Mouse (Mus musculus): ENCODE measurements at regions not wholly inside any gene's neighbourhood (a gene's known extent, or its start where the extent isn't known, plus 50 kb on each side); places are given as distances from the start of the nearest gene placed in this dataset.

DNA sequence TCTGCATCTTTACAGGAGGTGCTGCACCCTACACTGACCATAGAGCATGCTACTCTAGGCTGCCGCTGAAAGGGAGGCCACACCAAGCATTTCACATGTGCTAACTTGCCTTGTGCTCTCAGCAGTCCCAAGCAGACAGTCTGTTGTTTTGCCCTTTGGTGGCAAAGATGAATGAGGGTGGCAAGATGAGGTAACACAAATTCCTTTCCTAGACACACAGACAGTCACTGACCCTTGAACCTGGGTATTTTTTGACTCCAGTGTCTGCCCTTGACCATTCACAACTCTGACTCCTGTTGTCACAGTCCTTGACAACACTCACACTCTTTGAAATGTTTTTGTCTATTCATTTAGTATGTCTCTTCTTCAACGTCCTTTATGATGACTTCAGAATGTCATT is 218.9 kb upstream of the Adgrl2 start:
- H3K4me3 ChIP-seq: no peak overlapping the region
- H3K9me3 ChIP-seq: no peaks in the 10 kb centered on the region
- no peak for DNase-seq (ENCODE audit: low spot score)
- WGBS: 90% methylated on average over 2 of the region's 2 CpGs
- no peak overlapping the region for H3K27ac ChIP-seq (replicated peaks)
- peaks cover 8% of the 10 kb centered on the region for H3K4me1 ChIP-seq
- H3K36me3 ChIP-seq (replicated peaks): no peaks in the 10 kb centered on the region
- H3K27me3 ChIP-seq (replicated peaks; ENCODE audit: low read depth, poor library complexity, severe bottlenecking): no peaks in the 10 kb centered on the region

DNA sequence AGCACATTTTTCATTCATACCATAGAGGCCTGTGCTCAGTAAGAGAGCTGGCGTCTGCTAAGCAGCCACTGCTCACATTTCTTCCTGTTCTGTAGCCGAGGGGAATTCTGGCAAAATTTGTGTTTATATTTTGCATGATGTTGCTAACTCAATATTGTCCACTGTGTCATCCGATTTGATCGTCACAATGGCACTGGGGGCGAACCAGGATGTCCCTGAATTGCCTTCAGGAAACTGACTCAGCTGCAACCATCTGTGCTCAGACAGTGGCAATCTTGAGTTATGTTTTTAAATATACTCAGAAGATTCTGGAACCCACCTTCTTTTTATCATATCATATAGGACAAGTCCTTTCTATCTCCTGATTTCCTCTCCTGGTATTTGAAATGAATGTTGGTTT is 213.1 kb upstream of the Adgrl2 start:
- Histone ChIP-seq H3K27me3 (replicated peaks; ENCODE audit: low read depth, poor library complexity, severe bottlenecking) (no peaks in the 10 kb centered on the region), H3K4me3 (no peak overlapping the region), H3K9me3 (no peaks in the 10 kb centered on the region), H3K4me1 (peaks cover 31% of the 10 kb centered on the region), H3K27ac (replicated peaks) (peak overlapping the region; percentile 48; the same call in 1 of the 2 replicates), H3K36me3 (replicated peaks) (no peaks in the 10 kb centered on the region)
- WGBS: 75% methylated on average over 5 of the region's 5 CpGs
- DNase-seq (ENCODE audit: low spot score): no peak

DNA sequence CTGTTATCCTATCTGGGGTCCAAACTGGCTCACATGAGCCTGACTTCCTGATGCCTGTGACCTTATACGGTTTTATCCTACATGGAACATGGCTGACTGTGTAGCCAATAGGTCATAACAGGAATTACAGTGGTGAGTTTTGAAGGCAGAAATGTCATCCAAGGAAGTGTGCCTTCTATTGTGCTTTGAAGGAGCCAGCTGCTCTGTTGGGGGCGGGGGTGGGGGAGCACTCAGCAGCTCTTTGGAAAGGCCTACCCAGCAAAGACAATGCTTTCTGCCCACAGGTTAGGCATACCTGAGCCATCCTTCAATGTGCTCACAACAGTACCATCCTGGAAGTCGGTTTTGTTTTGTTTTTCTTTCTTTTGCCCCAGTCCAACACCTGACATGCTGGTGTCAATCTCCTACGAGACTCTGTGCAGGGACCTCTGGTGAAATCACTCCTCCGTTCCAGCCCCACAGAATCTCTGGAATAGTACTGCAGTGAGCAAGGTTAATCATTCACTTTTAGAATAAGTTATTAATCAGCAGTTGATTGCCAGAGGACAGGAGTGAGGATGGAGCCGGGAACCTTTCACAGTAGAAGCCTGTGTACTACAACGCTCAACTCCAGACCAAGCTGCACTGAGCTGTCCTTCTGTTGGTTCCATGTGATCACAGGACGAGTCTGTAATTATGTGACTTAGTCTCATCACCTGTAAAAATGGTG is 206.3 kb upstream of the Adgrl2 start:
- H3K27me3 ChIP-seq (replicated peaks; ENCODE audit: low read depth, poor library complexity, severe bottlenecking): no peaks in the 10 kb centered on the region
- no peak overlapping the region for H3K4me3 ChIP-seq
- H3K4me1 ChIP-seq: peaks cover 9% of the 10 kb centered on the region
- 83% methylated on average over 8 of the region's 8 CpGs for WGBS
- no peak for DNase-seq (ENCODE audit: low spot score)
- H3K36me3 ChIP-seq (replicated peaks): no peaks in the 10 kb centered on the region
- H3K9me3 ChIP-seq: no peaks in the 10 kb centered on the region
- H3K27ac ChIP-seq (replicated peaks): no peak overlapping the region

DNA sequence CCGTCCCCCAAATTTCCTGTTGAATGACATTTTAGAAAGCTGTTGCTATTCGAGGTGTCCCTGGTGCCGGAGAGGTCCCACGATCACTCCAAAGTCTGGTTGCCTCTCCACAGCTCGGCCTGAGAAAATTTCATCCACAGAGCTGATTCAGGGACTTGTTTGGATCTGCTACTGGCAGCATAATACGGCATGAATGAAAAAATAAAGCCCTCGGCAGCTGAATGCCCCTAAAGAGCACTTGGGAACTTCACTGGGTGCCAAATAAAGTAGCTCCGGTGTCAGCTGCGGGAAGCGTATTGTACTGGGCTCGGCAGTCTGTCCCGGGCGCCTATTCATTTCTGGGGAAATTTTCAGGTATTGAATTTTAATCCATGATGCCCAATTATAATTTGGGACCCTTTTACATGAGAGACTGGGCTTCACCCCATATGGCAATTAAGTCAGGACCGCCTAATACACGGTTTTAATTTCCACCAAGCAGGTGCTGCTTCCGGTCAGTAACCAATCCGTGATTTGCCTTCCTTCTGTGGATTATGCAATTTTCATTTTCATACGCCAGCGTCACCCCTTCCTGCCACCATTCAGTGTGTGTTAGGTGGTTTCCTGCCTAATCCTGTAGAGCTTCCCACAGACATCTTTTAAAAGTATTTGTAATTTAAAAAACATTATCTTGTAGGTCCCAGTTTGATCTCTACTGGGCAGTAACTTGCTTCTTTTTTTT is 200.7 kb upstream of the Adgrl2 start:
- WGBS: 75% methylated on average over 19 of the region's 19 CpGs
- Histone ChIP-seq H3K27ac (replicated peaks) (no peak overlapping the region), H3K27me3 (replicated peaks; ENCODE audit: low read depth, poor library complexity, severe bottlenecking) (no peaks in the 10 kb centered on the region), H3K36me3 (replicated peaks) (no peaks in the 10 kb centered on the region), H3K4me1 (peaks cover 18% of the 10 kb centered on the region), H3K9me3 (no peaks in the 10 kb centered on the region), H3K4me3 (no peak overlapping the region)
- no peak for DNase-seq (ENCODE audit: low spot score)

DNA sequence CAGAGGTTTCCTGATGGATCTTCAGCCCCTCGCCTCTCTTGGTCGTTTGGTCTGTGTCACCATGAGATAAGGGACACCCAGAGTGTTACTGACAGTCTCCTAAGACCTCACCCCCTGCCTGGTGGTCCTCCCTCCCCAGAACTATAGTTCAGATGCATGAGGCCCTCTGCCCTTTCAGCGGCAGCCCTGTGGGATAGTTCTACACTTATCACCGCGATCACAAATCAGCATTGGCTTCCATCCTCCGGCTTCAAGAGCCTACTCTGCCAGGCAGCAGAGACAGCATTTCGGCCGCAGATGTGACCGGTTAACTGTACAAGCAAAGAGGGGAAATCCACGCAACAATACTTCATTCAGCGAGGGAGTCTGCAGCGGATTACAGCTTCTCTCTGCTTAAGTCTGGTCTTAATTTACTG is 193.8 kb upstream of the Adgrl2 start:
- 14% methylated on average over 12 of the region's 12 CpGs for WGBS
- H3K27ac ChIP-seq (replicated peaks): peak overlapping the region; percentile 84
- peak overlapping the region; percentile 40; the same call in 1 of the 2 replicates for H3K4me3 ChIP-seq
- 0 out of 2 replicates have a peak, but pooled peaks cover 3% of the 10 kb centered on the region for H3K27me3 ChIP-seq (replicated peaks; ENCODE audit: low read depth, poor library complexity, severe bottlenecking)
- peak; percentile 79 for DNase-seq (ENCODE audit: low spot score)
- H3K9me3 ChIP-seq: no peaks in the 10 kb centered on the region
- no peaks in the 10 kb centered on the region for H3K36me3 ChIP-seq (replicated peaks)
- H3K4me1 ChIP-seq: peaks cover 25% of the 10 kb centered on the region

DNA sequence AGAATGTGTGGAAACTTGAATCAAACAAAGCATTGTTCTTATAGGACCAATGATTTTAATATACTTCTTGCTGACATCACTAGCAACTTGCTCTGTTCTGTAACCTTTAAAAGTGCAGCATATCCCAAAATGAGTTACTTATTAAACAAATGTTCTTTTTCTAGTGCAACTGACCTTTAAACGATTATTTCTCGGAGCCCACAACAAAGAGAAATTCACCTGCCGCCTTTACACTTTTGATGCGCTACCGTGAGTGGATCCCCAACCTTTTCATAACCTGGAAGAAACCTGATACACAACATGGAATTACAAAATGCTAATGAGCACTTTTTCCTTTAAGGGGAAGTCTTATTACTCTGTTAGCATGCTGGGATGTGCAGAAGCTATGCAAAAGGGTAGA is 191.7 kb upstream of the Adgrl2 start:
- peaks cover 25% of the 10 kb centered on the region for H3K4me1 ChIP-seq
- WGBS: 90% methylated on average over 5 of the region's 5 CpGs

DNA sequence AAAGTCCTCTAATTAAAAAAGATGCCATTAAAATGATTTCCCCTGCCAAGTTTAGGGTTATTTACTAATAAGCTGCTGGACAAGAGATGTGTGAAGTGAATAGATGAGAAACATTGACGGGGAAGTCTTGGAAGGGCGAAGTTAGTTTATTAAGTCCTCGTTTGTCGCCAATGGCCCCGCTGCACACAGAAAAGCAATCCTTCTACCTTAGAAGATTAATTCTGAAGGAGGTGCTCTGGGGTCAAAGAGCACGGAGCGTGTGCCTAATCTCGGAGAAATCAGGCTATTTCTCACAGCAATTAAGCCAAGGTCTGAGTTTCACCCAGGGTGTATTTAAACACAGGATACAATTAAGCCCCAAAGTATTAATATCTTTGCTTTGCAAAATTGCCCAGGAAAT is 189.8 kb upstream of the Adgrl2 start:
- WGBS: 28% methylated on average over 8 of the region's 8 CpGs
- DNase-seq (ENCODE audit: low spot score): no peak
- H3K4me3 ChIP-seq: no peak overlapping the region
- H3K27me3 ChIP-seq (replicated peaks; ENCODE audit: low read depth, poor library complexity, severe bottlenecking): 0 out of 2 replicates have a peak, but pooled peaks cover 7% of the 10 kb centered on the region
- H3K9me3 ChIP-seq: no peaks in the 10 kb centered on the region
- no peak overlapping the region for H3K27ac ChIP-seq (replicated peaks)
- H3K4me1 ChIP-seq: peaks cover 25% of the 10 kb centered on the region
- H3K36me3 ChIP-seq (replicated peaks): no peaks in the 10 kb centered on the region

More for the DNA sequence above, 191.7 kb upstream of the Adgrl2 start:
- no peak overlapping the region for H3K27ac ChIP-seq (replicated peaks)
- no peaks in the 10 kb centered on the region for H3K9me3 ChIP-seq
- H3K36me3 ChIP-seq (replicated peaks): no peaks in the 10 kb centered on the region
- no peak overlapping the region for H3K4me3 ChIP-seq
- DNase-seq (ENCODE audit: low spot score): no peak
- H3K27me3 ChIP-seq (replicated peaks; ENCODE audit: low read depth, poor library complexity, severe bottlenecking): 0 out of 2 replicates have a peak, but pooled peaks cover 3% of the 10 kb centered on the region

DNA sequence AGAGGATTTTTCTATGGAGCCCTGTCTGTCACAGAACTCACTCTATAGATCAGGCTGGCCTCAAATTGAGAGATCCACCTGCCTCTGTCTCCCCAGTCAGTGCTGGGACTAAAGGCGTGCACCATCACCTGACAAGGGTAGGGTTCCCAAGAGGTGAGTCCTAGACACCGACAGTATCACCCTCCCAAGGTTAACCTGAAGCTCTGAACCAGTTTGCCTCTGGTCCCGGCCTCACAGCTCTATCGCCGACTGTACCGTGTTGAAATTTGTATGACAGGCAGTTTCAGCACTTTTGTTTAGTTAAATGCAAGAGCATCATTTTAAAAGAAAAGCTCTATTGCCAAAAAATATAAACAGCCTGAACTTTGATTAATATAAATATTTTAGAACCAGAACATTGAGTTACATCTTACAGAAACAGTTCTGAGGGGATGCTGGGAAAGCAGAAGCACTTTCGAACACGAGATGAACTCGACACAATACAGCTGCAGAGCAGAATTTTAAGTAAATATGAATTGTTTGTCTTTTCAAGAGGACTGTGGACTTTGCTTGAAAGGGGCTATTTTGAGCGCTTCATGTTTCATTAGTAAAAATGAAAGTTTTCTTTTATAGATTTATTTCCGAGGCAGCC is 189.2 kb upstream of the Adgrl2 start:
- Histone ChIP-seq H3K27me3 (replicated peaks; ENCODE audit: low read depth, poor library complexity, severe bottlenecking) (0 out of 2 replicates have a peak, but pooled peaks cover 7% of the 10 kb centered on the region), H3K36me3 (replicated peaks) (no peaks in the 10 kb centered on the region), H3K9me3 (no peaks in the 10 kb centered on the region), H3K4me3 (no peak overlapping the region), H3K27ac (replicated peaks) (no peak overlapping the region), H3K4me1 (peaks cover 25% of the 10 kb centered on the region)
- no peak for DNase-seq (ENCODE audit: low spot score)
- 81% methylated on average over 11 of the region's 11 CpGs for WGBS

DNA sequence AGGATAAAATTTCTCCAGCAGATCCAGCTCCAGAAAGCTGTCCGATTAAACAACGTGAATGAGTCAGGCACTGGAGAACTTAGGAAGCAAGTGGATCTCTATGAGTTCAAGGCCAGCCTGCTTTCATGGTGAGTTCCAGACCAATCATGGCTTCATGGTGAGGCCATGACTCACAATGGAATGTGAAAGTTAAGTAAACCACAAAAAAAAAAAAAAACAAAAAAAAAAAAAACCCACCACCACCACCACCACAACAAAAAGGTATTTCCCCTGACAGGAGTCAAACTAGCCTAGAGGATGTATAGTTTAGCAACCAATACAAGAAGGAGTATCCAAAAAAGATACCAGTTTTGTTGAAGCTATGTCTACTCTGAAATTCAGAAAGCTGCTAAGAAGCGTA is 188.5 kb upstream of the Adgrl2 start:
- 96% methylated on average over 3 of the region's 3 CpGs for WGBS
- Histone ChIP-seq H3K36me3 (replicated peaks) (no peaks in the 10 kb centered on the region), H3K4me1 (peaks cover 22% of the 10 kb centered on the region)

DNA sequence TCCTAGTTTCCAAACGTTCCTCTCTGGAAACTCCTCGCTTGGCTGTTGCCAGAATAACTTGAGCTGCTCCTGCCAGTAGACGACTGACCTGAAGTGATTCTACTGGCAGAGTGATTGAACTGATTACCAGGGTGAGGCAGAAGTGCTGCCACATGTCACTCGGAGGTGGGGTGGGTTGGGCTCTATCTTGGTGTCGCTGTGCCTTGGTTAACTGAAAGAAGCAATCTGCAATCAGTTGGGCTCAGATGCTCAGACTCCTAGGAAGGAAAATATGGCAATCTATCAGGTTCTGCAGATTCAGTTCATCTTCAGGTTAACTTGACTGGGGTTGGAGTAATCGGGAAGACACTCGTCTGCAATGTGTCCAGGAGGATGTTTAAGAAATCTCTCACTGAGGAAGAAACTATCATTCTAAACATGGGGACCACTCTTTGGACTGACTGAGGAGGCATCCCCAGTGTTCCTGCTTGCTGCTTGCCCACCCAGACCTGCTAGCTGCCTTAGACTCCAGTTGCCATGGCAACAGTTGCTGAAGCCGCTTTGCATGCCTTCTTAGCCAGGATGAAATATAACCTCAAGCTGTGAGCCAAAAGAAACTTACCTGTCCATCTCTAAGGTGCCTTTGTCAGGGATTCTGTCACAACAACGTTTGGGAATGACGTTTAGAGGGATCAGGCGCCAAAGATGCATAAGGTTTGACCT is 184.5 kb upstream of the Adgrl2 start:
- no peak for DNase-seq (ENCODE audit: low spot score)

More for the DNA sequence above, 188.5 kb upstream of the Adgrl2 start:
- DNase-seq (ENCODE audit: low spot score): no peak
- H3K27ac ChIP-seq (replicated peaks): no peak overlapping the region
- 0 out of 2 replicates have a peak, but pooled peaks cover 7% of the 10 kb centered on the region for H3K27me3 ChIP-seq (replicated peaks; ENCODE audit: low read depth, poor library complexity, severe bottlenecking)
- no peaks in the 10 kb centered on the region for H3K9me3 ChIP-seq
- H3K4me3 ChIP-seq: no peak overlapping the region

DNA sequence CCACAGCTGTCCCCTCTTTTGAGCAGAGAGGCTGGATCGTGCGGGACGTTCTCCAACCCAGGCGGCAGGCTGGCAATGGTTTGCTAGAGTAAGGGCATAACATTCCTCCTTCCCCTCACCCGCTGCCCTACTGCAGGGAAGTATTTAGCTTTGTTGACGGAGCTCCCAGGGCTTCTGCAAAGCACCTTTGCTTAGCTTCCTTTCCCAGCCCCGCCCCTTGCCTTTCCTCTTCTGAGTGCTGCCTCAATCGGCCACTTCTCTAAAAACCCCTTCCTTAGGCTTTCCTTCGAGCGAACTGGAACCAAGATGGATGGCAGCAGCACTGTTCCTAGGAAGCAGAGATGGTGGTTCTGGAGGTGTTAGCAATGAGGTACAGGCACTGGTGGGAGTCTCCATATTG is 183.2 kb upstream of the Adgrl2 start:
- 38% methylated on average over 10 of the region's 10 CpGs for WGBS

More for the DNA sequence above, 184.5 kb upstream of the Adgrl2 start:
- peaks cover 24% of the 10 kb centered on the region for H3K4me1 ChIP-seq
- H3K9me3 ChIP-seq: no peaks in the 10 kb centered on the region
- 72% methylated on average over 11 of the region's 11 CpGs for WGBS
- no peaks in the 10 kb centered on the region for H3K36me3 ChIP-seq (replicated peaks)
- no peak overlapping the region for H3K4me3 ChIP-seq
- 0 out of 2 replicates have a peak, but pooled peaks cover 14% of the 10 kb centered on the region for H3K27me3 ChIP-seq (replicated peaks; ENCODE audit: low read depth, poor library complexity, severe bottlenecking)
- no peak overlapping the region for H3K27ac ChIP-seq (replicated peaks)

DNA sequence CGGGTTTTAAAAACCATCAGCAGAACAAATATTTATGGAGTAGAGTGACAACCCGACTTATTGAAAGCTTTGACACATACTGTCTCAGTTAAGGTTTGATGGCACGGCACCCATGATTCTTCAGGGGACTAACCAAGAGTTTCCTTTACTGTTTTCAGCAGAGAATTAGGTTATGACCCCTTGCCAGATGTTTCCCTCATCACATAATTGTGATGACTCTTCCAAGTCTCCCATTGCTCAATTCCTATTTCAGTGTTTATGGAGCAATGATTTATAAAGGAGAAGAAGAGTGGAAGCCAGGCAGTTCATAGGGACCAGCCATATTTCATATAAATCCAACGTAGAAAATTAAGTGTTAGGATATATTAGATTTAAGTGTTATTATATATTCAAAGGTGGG is 181.4 kb upstream of the Adgrl2 start:
- H3K9me3 ChIP-seq: no peaks in the 10 kb centered on the region
- WGBS: 83% methylated on average over 4 of the region's 4 CpGs
- H3K4me3 ChIP-seq: no peak overlapping the region
- 0 out of 2 replicates have a peak, but pooled peaks cover 11% of the 10 kb centered on the region for H3K27me3 ChIP-seq (replicated peaks; ENCODE audit: low read depth, poor library complexity, severe bottlenecking)
- peaks cover 30% of the 10 kb centered on the region for H3K4me1 ChIP-seq
- no peak for DNase-seq (ENCODE audit: low spot score)
- no peak overlapping the region for H3K27ac ChIP-seq (replicated peaks)
- H3K36me3 ChIP-seq (replicated peaks): no peaks in the 10 kb centered on the region

More for the DNA sequence above, 183.2 kb upstream of the Adgrl2 start:
- no peak for DNase-seq (ENCODE audit: low spot score)
- Histone ChIP-seq H3K9me3 (no peaks in the 10 kb centered on the region), H3K36me3 (replicated peaks) (no peaks in the 10 kb centered on the region), H3K4me1 (peaks cover 30% of the 10 kb centered on the region), H3K27me3 (replicated peaks; ENCODE audit: low read depth, poor library complexity, severe bottlenecking) (0 out of 2 replicates have a peak, but pooled peaks cover 11% of the 10 kb centered on the region), H3K4me3 (no peak overlapping the region), H3K27ac (replicated peaks) (no peak overlapping the region)
